Mouse (Mus musculus): Measurements from ENCODE around the gene Zcchc2.

DNA sequence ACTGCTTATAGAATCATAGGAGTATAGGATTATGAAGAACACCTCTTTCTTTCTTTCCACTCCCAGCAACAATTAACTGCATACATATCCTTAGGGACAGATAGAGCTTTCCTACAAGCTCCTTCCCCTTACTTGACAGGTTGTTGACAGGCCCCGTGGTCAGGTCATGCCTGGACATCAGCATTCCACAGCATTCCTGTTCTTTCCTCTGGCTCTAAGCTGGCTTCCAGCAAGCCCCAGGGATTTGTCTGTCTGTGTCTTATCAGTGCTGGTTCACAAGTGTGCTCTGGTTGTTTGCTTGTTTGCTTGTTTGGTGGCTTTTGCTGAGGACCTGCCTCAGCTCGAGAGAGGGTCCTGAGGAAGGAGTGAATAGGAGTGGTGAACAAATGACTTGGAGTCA is 36.6 kb upstream of the Zcchc2 start:
- TF ChIP-seq EP300 (IDR thresholded peaks at IDR 0.05) (no peak), CTCF (IDR thresholded peaks at IDR 0.05) (no peak)

Measured in lung, postnatal 0 days (tissue).